Mouse (Mus musculus) heart, adult 8-10 months (tissue): Measurements from ENCODE around the gene Eif2d. TPM values are rescaled to one million over a fixed set of nuclear protein-coding genes. Genes with fewer than 3 reads are reported as not detected.
A peak's percentile ranks its signal among the peaks of the same experiment; 100 is the strongest.

ENCODE experiments used
- DNase-seq: peaks from one replicate; pipeline ENCODE4 v3.0.0; 2022; ENCODE audit warnings: low spot score
- total RNA-seq, 4 experiments: library from RNA; stranded (reverse); gene quantifications; 2 replicates each; pipeline ENCODE4 v1.2.4; 2022

The Eif2d gene
- total RNA-seq, 4 experiments from 2014 or later = 34.1 to 41.0 (median 37.0) TPM

- DNase-seq = peak; percentile 74
Measured at GRCm38 (mm10) chr1:131184253-131184955, 31.4 kb downstream of the Eif2d start.

GRCm38 (mm10) chr1:131184956-131185660 lies 32.1 kb downstream of the Eif2d start:
- no peak for DNase-seq

GRCm38 (mm10) chr1:131185821-131186506 lies 33.0 kb downstream of the Eif2d start:
- no peak for DNase-seq

- DNase-seq = no peak
Measured at GRCm38 (mm10) chr1:131186995-131187394, 34.0 kb downstream of the Eif2d start.

- no peak for DNase-seq
Measured at GRCm38 (mm10) chr1:131187856-131188255, 34.9 kb downstream of the Eif2d start.

- no peak for DNase-seq
Measured at GRCm38 (mm10) chr1:131188655-131189054, 35.7 kb downstream of the Eif2d start.

- DNase-seq = no peak
Measured at GRCm38 (mm10) chr1:131193746-131194145, 40.8 kb downstream of the Eif2d start.

GRCm38 (mm10) chr1:131195653-131196052 lies 42.7 kb downstream of the Eif2d start:
- no peak for DNase-seq

- no peak for DNase-seq
Measured at GRCm38 (mm10) chr1:131196107-131196506, 43.1 kb downstream of the Eif2d start.

GRCm38 (mm10) chr1:131198417-131198960 lies 45.5 kb downstream of the Eif2d start:
- DNase-seq = no peak

- DNase-seq = no peak
Measured at GRCm38 (mm10) chr1:131199118-131199821, 46.3 kb downstream of the Eif2d start.

GRCm38 (mm10) chr1:131199976-131200375 lies 47.0 kb downstream of the Eif2d start:
- DNase-seq = peak; percentile 48

- no peak for DNase-seq
Measured at GRCm38 (mm10) chr1:131200588-131200987, 47.6 kb downstream of the Eif2d start.

GRCm38 (mm10) chr1:131201391-131201790 lies 48.4 kb downstream of the Eif2d start:
- DNase-seq = no peak

- no peak for DNase-seq
Measured at GRCm38 (mm10) chr1:131204461-131204860, 51.5 kb downstream of the Eif2d start.

GRCm38 (mm10) chr1:131206342-131206741 lies 53.4 kb downstream of the Eif2d start:
- no peak for DNase-seq

- DNase-seq = peak; percentile 63
Measured at GRCm38 (mm10) chr1:131207531-131207930, 54.5 kb downstream of the Eif2d start.

- no peak for DNase-seq
Measured at GRCm38 (mm10) chr1:131208081-131208480, 55.1 kb downstream of the Eif2d start.

GRCm38 (mm10) chr1:131208800-131209199 lies 55.8 kb downstream of the Eif2d start:
- no peak for DNase-seq

GRCm38 (mm10) chr1:131209971-131210426 lies 57.0 kb downstream of the Eif2d start:
- DNase-seq = no peak

- no peak for DNase-seq
Measured at GRCm38 (mm10) chr1:131211655-131212054, 58.7 kb downstream of the Eif2d start.
